Mouse (Mus musculus): ENCODE results near the gene Nr1h2.
A peak's percentile ranks its signal among the peaks of the same experiment; 100 is the strongest.

Gene Nr1h2

DNA sequence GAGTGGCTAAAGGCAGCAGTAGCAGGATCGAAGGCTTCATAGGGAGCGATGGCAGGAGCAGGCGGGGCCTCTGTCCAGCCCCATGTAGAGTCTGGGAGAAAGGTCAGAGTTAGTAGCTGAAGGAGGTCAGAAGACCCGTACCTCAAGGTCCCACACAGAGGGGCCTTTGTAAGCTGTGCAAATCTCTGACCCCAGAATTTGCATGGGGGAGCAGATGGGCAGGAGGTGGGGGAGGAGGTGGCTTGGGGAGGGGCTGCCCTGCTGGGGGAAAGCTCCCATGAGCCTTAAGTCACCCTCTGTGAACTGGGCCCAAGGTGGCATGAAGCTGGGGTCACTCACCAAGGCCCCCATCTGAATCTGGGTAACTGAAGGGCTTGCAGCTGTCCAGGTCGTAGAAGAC lies 24.2 kb downstream of the Nr1h2 start:
- DNase-seq (ENCODE audit: low read depth, low spot score): no peak

DNA sequence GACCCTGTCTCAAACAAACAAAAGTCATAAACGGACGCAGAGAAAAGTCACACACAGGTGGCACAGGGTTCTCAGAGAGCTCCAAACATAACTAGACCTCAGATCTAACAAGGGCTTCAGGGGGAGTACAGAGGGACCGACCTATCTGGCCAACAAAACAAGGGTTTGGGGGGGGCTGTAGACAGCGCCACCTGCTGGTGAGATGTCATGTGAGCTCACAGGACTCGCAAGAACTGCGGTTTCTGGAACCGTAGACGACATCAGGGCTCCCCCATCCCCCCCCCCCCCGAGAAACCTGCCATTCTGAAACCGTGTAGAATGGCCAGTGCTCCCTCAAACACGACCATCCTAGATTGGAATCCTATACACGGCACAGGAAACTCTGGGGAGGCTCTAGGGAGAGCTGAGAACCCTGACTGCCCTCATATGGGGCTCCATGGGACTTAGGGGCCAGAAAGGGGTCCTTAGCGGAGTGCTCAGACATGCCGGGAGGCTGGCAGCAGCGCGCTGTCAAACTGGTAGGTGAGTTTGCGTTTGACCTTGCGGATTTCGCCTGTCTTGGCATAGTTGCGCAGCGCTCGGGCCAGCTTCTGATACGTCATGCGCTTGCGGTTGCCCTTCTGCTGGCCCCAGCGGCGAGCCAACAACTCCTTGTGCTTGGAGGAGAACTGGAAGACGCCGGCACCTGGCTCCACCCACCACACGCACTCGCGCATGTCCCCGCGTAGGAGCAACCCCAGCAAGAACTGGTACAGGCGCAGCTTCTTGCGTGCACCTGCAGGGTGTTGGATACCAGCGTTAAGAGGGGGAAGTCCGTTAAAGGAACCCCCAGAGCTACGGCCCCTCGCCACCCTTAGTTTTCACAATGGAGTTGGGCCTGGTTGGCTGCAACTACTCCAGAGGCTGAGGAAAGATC lies 26.0 kb downstream of the Nr1h2 start:
- peak; percentile 74 for DNase-seq (ENCODE audit: low read depth, low spot score)

DNA sequence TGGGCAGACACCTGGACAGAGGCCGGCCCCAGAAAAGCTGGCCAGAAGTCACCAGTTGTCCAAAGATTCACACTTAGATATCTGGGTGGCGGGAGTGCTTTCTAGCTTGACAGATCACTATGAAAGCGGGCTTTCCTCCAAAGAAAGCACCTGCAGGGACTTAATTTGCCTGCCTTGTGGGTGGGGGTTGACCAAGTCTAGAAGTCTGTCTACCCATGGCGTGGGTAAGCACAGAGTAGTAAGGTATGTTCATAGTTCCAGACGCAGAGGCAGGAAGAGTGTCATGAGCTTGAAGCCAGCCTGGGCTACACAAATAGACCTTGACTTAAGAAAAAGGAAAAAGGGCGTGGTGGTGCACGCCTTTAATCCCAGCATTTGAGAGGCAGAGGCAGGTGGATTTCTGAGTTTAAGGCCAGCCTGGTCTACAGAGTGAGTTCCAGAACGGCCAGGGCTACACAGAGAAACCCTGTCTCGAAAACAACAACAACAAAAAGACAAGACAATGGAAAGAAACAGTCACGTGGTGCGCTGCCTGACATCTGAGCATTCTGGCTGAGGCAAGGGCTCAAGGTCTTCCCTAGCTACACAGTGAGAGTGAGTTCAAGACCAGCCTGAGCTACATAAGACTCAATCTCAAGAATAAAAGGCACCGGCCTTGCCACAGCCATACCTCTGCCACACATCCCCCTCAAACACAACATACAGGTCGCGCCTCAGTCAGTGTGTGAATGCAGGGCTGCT lies 27.2 kb downstream of the Nr1h2 start:
- peak; percentile 58 for DNase-seq (ENCODE audit: low read depth, low spot score)

DNA sequence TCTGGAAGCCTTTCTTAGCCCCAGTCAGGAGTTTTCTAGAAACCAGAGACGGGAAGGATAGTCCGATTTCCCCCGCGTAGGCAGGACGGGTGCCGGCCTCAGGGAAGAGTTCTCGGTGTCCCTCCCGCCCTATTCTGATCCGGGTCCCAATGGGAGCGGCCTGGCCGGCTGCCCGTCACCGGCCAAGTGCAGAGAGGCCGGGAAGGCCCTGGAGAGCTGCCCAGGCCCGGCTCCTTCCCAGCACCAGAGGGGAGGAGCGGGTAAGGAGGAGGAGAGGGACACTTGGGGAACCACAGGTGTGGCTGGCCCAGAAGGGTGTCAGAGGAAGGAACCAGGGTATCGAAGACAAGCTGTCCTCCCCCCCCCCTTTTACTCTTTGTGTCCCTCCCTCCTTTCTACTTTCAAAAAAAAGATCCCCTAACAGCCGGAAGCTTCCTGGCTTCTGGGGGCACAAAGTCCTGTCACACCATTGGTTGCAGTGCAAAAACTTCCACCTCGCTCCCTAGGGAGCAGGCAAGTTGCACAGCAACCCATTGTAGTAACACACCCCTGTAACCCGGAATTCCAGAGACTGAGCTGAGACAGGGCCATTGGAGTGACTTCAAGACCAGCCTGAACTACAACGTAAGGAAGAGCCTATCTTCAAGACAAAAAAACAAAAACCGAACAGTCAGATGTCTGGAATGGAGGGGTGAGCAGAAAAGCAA lies 28.5 kb downstream of the Nr1h2 start:
- peak; percentile 94 for DNase-seq (ENCODE audit: low read depth, low spot score)

- DNase-seq (ENCODE audit: low read depth, low spot score): peak; percentile 51
Measured at GRCm38 (mm10) chr7:44524502-44524901, 29.2 kb downstream of the Nr1h2 start, which contains the start of gene Mybpc2. Mybpc2 (minus strand) TSS chr7:44524656.

- no peak for DNase-seq (ENCODE audit: low read depth, low spot score)
Measured at GRCm38 (mm10) chr7:44523056-44523455, 30.7 kb downstream of the Nr1h2 start.

DNA sequence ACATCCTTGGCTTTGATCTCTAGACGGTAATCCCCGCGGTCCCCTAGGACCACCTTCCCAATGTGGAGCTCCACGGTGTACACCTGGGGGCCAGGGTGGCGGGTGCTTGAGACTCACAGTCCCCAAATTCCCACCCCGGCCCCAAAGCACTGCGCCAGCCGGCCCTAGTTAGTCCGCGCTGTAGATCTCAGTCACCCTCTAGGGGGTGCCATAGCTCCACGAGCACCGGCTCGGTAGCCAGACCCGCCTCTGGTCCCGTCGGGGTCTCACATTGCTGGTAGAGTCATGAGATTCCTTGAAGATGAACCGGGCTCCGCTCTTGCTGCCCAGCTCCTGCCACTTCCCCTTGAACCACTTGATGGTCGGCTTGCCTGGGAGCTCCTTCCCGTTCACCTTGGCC lies 32.0 kb downstream of the Nr1h2 start:
- DNase-seq (ENCODE audit: low read depth, low spot score): peak; percentile 78

GRCm38 (mm10) chr7:44520990-44521389 lies 32.8 kb downstream of the Nr1h2 start:
- DNase-seq (ENCODE audit: low read depth, low spot score): no peak

DNA sequence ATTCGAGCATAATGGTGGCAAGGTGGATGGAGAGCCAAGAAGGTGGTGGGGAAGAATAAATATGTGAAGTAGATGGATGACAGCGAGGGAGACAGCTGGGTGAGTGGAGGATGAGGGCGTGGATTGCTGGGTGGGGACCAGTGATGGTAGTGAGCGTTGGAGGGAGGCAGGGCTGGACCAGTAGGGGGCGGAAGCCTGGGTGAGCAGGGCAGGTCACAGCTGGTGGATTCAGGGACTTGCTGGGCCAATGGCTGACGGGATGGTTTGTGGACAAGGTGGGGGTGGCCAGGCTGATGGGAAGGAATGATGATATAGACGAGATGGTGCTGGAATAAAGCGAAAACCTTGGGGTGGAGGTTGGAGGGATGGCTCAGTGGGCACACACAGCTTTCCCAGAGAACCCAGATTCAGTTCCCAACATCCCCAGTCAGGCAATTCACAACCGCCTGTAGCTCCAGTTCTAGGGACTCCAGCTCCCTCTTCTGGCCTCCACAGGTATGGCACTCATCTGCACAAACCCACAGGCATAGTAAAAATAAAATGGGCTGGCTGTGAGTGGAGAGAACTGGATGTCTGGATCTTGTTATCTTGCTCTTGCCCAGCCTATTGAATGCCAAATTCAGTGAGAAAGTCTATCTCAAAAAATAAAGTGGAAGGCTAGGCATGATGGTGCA lies 34.4 kb downstream of the Nr1h2 start:
- DNase-seq (ENCODE audit: low read depth, low spot score): peak; percentile 85

- no peak for DNase-seq (ENCODE audit: low read depth, low spot score)
Measured at GRCm38 (mm10) chr7:44507491-44507890, 46.3 kb downstream of the Nr1h2 start.

GRCm38 (mm10) chr7:44501563-44502115 lies 52.1 kb downstream of the Nr1h2 start:
- peak; percentile 79 for DNase-seq (ENCODE audit: low read depth, low spot score)

DNA sequence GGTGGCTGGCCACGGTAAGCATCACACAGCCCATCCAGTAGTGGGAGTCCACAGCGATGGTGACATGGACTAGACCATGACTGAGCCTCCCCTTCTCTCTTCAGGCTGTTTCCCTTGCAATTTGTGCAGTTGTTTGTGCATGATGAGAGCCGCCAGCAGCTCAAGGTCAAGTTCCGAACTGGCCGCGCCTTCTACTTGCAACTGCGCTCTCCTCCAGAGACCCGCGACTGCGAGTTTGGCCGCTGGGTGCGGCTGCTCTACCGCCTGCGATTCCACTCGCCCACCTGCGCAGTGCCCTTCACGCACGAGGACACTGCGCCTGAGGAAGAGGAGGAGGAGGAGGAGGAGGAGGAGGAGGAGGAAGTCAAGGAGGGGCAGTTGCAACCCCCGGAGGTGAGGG lies 53.7 kb downstream of the Nr1h2 start:
- peak; percentile 34 for DNase-seq (ENCODE audit: low read depth, low spot score)

Measured in R1 (cell line).